Mouse (Mus musculus): ENCODE measurements around the gene Wdr27.

Gene Wdr27

GRCm38 (mm10) chr17:14817975-14818374 lies 125.0 kb downstream of the Wdr27 start:
- no peak for DNase-seq (ENCODE audit: low spot score)

- DNase-seq (ENCODE audit: low spot score), result no peak
Measured at GRCm38 (mm10) chr17:14816107-14816506, 126.9 kb downstream of the Wdr27 start.

- no peak for DNase-seq (ENCODE audit: low spot score)
Measured at GRCm38 (mm10) chr17:14815304-14815703, 127.7 kb downstream of the Wdr27 start.

- no peak for DNase-seq (ENCODE audit: low spot score)
Measured at GRCm38 (mm10) chr17:14812631-14813030, 130.3 kb downstream of the Wdr27 start.

- no peak for DNase-seq (ENCODE audit: low spot score)
Measured at GRCm38 (mm10) chr17:14812033-14812432, 130.9 kb downstream of the Wdr27 start.

- DNase-seq (ENCODE audit: low spot score), result no peak
Measured at GRCm38 (mm10) chr17:14806808-14807207, 136.2 kb downstream of the Wdr27 start.

GRCm38 (mm10) chr17:14799243-14799642 lies 143.7 kb downstream of the Wdr27 start:
- DNase-seq (ENCODE audit: low spot score), result no peak

- no peak for DNase-seq (ENCODE audit: low spot score)
Measured at GRCm38 (mm10) chr17:14795074-14795473, 147.9 kb downstream of the Wdr27 start.

GRCm38 (mm10) chr17:14779356-14779755 lies 163.6 kb downstream of the Wdr27 start:
- peak; percentile 26 for DNase-seq (ENCODE audit: low spot score)

- DNase-seq (ENCODE audit: low spot score), result no peak
Measured at GRCm38 (mm10) chr17:14771339-14771738, 171.6 kb downstream of the Wdr27 start.

GRCm38 (mm10) chr17:14770377-14770776 lies 172.6 kb downstream of the Wdr27 start:
- DNase-seq (ENCODE audit: low spot score), result no peak

Measured in urinary bladder, postnatal 14 days (tissue).